Mouse (Mus musculus) heart, embryonic 11.5 days (tissue): ENCODE results near the gene Gstt4. TPM values are rescaled to one million over a fixed set of nuclear protein-coding genes. Genes with fewer than 3 reads are reported as not detected.
"Not testable (repeated sequence)": the region's sequence is repeated elsewhere in the genome, so short reads cannot be mapped to it uniquely, and the experiment has no call there.

Experiments used
- ATAC-seq: fragments of 200-750 bp; cut with Nextera tagmentation; replicated peaks from 2 replicates; pipeline ENCODE4 v1.8.0; 2017; ENCODE audit warnings: moderate library complexity; ENCODE audit not compliant: insufficient number of reproducible peaks, low FRiP score, low TSS enrichment
- H3K27ac ChIP-seq: fragments of 300-500 bp; sonication (generic); 2 replicates; pipeline ENCODE4 v1.5.1; 2014; ENCODE audit warnings: mild to moderate bottlenecking, low read depth, low read length
- H3K27me3 ChIP-seq: fragments of 300-500 bp; sonication (generic); 2 replicates; pipeline ENCODE4 v1.6.1; 2014; ENCODE audit warnings: mild to moderate bottlenecking, low read length, mixed read lengths; ENCODE audit not compliant: control insufficient read depth, insufficient read depth
- H3K36me3 ChIP-seq: fragments of 300-500 bp; sonication (generic); 2 replicates; pipeline ENCODE4 v1.6.1; 2014; ENCODE audit warnings: mild to moderate bottlenecking, low read length, moderate library complexity, mixed read lengths; ENCODE audit not compliant: control insufficient read depth, insufficient read depth
- H3K4me1 ChIP-seq: fragments of 300-500 bp; sonication (generic); 2 replicates; pipeline ENCODE4 v1.6.1; 2014; ENCODE audit warnings: low read length; ENCODE audit not compliant: control insufficient read depth, insufficient read depth
- H3K4me2 ChIP-seq: fragments of 300-500 bp; sonication (generic); 2 replicates; pipeline ENCODE4 v1.6.1; 2014; ENCODE audit warnings: mild to moderate bottlenecking, moderate library complexity
- H3K4me3 ChIP-seq: fragments of 300-500 bp; sonication (generic); 2 replicates; pipeline ENCODE4 v1.5.1; 2014; ENCODE audit warnings: low read depth, low read length
- H3K9ac ChIP-seq: fragments of 300-500 bp; sonication (generic); 2 replicates; pipeline ENCODE4 v1.6.1; 2014; ENCODE audit warnings: mild to moderate bottlenecking, low read depth, low read length, moderate library complexity
- H3K9me3 ChIP-seq: fragments of 300-500 bp; sonication (generic); replicated peaks from 2 replicates; pipeline ENCODE4 v1.6.1; 2016; ENCODE audit warnings: low read length; ENCODE audit not compliant: control insufficient read depth
- WGBS: fragments of 180-500 bp; shearing (Covaris S2); extraction: QIAGEN DNeasy Blood & Tissue Kit; methylation state at CpG from one replicate; pipeline ENCODE4 v1.1.7; 2014; ENCODE audit not compliant: insufficient replicate concordance; 5-methylcytosine and 5-hydroxymethylcytosine counted together
- polyA plus RNA-seq: library from polyadenylated mRNA; unstranded; fragments of >200 nt; fragmentation: Nextera tagmentation; extraction: Ambion mirVana; gene quantifications from 2 replicates; pipeline ENCODE4 v1.2.1, GENCODE M21; 2014

Gene Gstt4
- polyA plus RNA-seq = not detected in 2 replicates

- no peaks in the 10 kb centered on the region for H3K4me1 ChIP-seq
- H3K27me3 ChIP-seq = no peaks in the 10 kb centered on the region
- H3K9me3 ChIP-seq = 0 out of 2 replicates have a peak, but pooled peaks cover 3% of the 10 kb centered on the region
- no peak for ATAC-seq
- no peak within 1 kb of the TSS for H3K4me3 ChIP-seq
- no peak within 1 kb of the TSS for H3K4me2 ChIP-seq
- no peak within 1 kb of the TSS for H3K9ac ChIP-seq
- no peaks in the 10 kb centered on the region for H3K36me3 ChIP-seq
- H3K27ac ChIP-seq = no peak within 1 kb of the TSS
- 84% methylated on average over 2 of the region's 2 CpGs for WGBS
Observed at GRCm38 (mm10) chr10:75822443-75822842, at the start of gene Gstt4. Gene Gstt4 (minus strand): TSS chr10:75822543.

GRCm38 (mm10) chr10:75861587-75861986 is 39.2 kb upstream of the Gstt4 start:
- Histone ChIP-seq H3K9me3 (no peaks in the 10 kb centered on the region), H3K9ac (no peak overlapping the region), H3K4me1 (peaks cover 26% of the 10 kb centered on the region), H3K4me2 (no peak overlapping the region), H3K36me3 (peaks cover 7% of the 10 kb centered on the region), H3K27me3 (no peaks in the 10 kb centered on the region), H3K27ac (no peak overlapping the region), H3K4me3 (no peak overlapping the region)
- 75% methylated on average over 5 of the region's 5 CpGs for WGBS
- ATAC-seq = no peak

- WGBS = 26% methylated on average over 7 of the region's 7 CpGs
- H3K27ac ChIP-seq = peak overlapping the region; percentile 96
- ATAC-seq = 0 out of 2 replicates have a peak, but pooled peaks have one; percentile 16
- peaks cover 26% of the 10 kb centered on the region for H3K4me1 ChIP-seq
- H3K4me2 ChIP-seq = peak overlapping the region; percentile 88
- H3K27me3 ChIP-seq = no peaks in the 10 kb centered on the region
- H3K9ac ChIP-seq = no peak overlapping the region
- H3K36me3 ChIP-seq = peaks cover 7% of the 10 kb centered on the region
- H3K9me3 ChIP-seq = no peaks in the 10 kb centered on the region
- H3K4me3 ChIP-seq = no peak overlapping the region; the same call in 1 of the 2 replicates
Observed at GRCm38 (mm10) chr10:75860746-75861145, 38.4 kb upstream of the Gstt4 start.

GRCm38 (mm10) chr10:75859786-75860470 is 37.6 kb upstream of the Gstt4 start, which contains the start of gene Mif:
Gene Mif (minus strand): TSS chr10:75860240.
- Histone ChIP-seq H3K4me2 (peak within 1 kb of the TSS; percentile 88), H3K9ac (peak within 1 kb of the TSS; percentile 94), H3K4me1 (peaks cover 26% of the 10 kb centered on the region), H3K4me3 (peak within 1 kb of the TSS; percentile 74), H3K27ac (peak within 1 kb of the TSS; percentile 96)
- under 1% methylated on average over 38 of the region's 46 CpGs for WGBS
- not testable (repeated sequence) for H3K9me3 ChIP-seq, H3K36me3 ChIP-seq, H3K27me3 ChIP-seq
- peak; percentile 93 for ATAC-seq

GRCm38 (mm10) chr10:75859107-75859746 is 36.9 kb upstream of the Gstt4 start:
- peak overlapping the region; percentile 96; the same call in 1 of the 2 replicates for H3K27ac ChIP-seq
- WGBS = 2% methylated on average over 26 of the region's 27 CpGs

GRCm38 (mm10) chr10:75857598-75857997 is 35.3 kb upstream of the Gstt4 start:
- no peak for ATAC-seq
- Histone ChIP-seq H3K9me3 (no peaks in the 10 kb centered on the region), H3K4me2 (0 out of 2 replicates have a peak overlapping the region, but pooled peaks have one; percentile 88), H3K4me3 (no peak overlapping the region), H3K27ac (no peak overlapping the region), H3K27me3 (no peaks in the 10 kb centered on the region), H3K36me3 (peaks cover 7% of the 10 kb centered on the region), H3K9ac (no peak overlapping the region), H3K4me1 (peaks cover 26% of the 10 kb centered on the region)
- WGBS = 88% methylated on average over 4 of the region's 4 CpGs

More at GRCm38 (mm10) chr10:75859107-75859746, 36.9 kb upstream of the Gstt4 start:
- ATAC-seq = peak; percentile 65
- Histone ChIP-seq H3K4me1 (peaks cover 26% of the 10 kb centered on the region), H3K4me2 (peak overlapping the region; percentile 88), H3K4me3 (peak overlapping the region; percentile 74), H3K36me3 (peaks cover 7% of the 10 kb centered on the region), H3K9me3 (no peaks in the 10 kb centered on the region), H3K9ac (peak overlapping the region; percentile 94), H3K27me3 (no peaks in the 10 kb centered on the region)

- WGBS = 73% methylated on average over 3 of the region's 3 CpGs
- no peak overlapping the region for H3K4me3 ChIP-seq
- H3K4me1 ChIP-seq = peaks cover 26% of the 10 kb centered on the region
- peaks cover 7% of the 10 kb centered on the region for H3K36me3 ChIP-seq
- H3K27ac ChIP-seq = no peak overlapping the region
- H3K9ac ChIP-seq = no peak overlapping the region
- no peaks in the 10 kb centered on the region for H3K27me3 ChIP-seq
- no peaks in the 10 kb centered on the region for H3K9me3 ChIP-seq
- no peak for ATAC-seq
- no peak overlapping the region for H3K4me2 ChIP-seq
Observed at GRCm38 (mm10) chr10:75856976-75857375, 34.6 kb upstream of the Gstt4 start.

GRCm38 (mm10) chr10:75856155-75856907 is 34.0 kb upstream of the Gstt4 start:
- Histone ChIP-seq H3K27ac (no peak overlapping the region), H3K9ac (no peak overlapping the region), H3K36me3 (peaks cover 7% of the 10 kb centered on the region), H3K4me3 (no peak overlapping the region), H3K4me1 (peaks cover 26% of the 10 kb centered on the region), H3K9me3 (no peaks in the 10 kb centered on the region), H3K4me2 (no peak overlapping the region), H3K27me3 (no peaks in the 10 kb centered on the region)
- WGBS = 75% methylated on average over 11 of the region's 11 CpGs
- no peak for ATAC-seq
